Mouse (Mus musculus): ENCODE data around the gene Rnasel. TPM values are rescaled to one million over a fixed set of nuclear protein-coding genes. Genes with fewer than 3 reads are reported as not detected.
A peak's percentile ranks its signal among the peaks of the same experiment; 100 is the strongest.

Gene Rnasel
- polyA plus RNA-seq, 1 experiment from 2014 or later = 19.3 TPM

DNA sequence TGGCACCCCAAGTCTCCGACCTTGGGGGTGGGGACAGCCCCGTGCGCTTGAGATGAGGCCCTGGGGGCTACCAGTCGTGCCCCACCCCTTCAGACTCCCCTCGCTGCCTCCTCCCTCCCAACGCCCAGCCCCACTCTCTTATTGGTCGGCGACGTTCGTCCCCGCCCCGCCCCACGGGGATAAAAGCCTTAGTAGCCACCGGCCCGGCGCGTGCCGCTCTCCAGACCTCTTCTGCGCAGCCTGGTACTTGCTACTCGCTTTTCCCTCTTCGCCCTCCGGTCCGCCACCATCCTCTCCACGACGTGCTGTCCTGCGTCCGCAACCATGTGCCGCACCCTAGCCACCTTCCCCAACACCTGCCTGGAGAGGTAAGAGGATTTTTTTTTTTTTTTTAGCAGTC lies 9.1 kb upstream of the Rnasel start, which contains the start of gene Rgs16:
TSS of gene Rgs16 (plus strand) at position 205 of the 400 bp plus-strand sequence.
- H3K4me1 ChIP-seq (replicated peaks; ENCODE audit: control insufficient read depth, insufficient read depth, low read length) = peaks cover 20% of the 10 kb centered on the region
- peak; percentile 85 for ATAC-seq (replicated peaks; ENCODE audit: low FRiP score)
- peak within 1 kb of the TSS; percentile 52 for H3K4me3 ChIP-seq (ENCODE audit: low read depth, low read length)
- H3K9me3 ChIP-seq (ENCODE audit: control insufficient read depth, low read length) = no peaks in the 10 kb centered on the region
- H3K27ac ChIP-seq (ENCODE audit: low read depth, low read length) = no peak within 1 kb of the TSS
- peak within 1 kb of the TSS; percentile 89 for H3K4me2 ChIP-seq (ENCODE audit: low read depth, low read length, severe bottlenecking)
- peaks cover 5% of the 10 kb centered on the region; the same call in 1 of the 2 replicates for H3K27me3 ChIP-seq (ENCODE audit: control insufficient read depth, insufficient read depth, low read length)
- peak within 1 kb of the TSS; percentile 61 for H3K9ac ChIP-seq (ENCODE audit: low read length)
- peak; percentile 89 for DNase-seq (ENCODE audit: low spot score)
- no peaks in the 10 kb centered on the region; the same call in 1 of the 2 replicates for H3K36me3 ChIP-seq (ENCODE audit: control insufficient read depth, insufficient read depth, low read length)
- WGBS = under 1% methylated on average over 28 of the region's 28 CpGs

DNA sequence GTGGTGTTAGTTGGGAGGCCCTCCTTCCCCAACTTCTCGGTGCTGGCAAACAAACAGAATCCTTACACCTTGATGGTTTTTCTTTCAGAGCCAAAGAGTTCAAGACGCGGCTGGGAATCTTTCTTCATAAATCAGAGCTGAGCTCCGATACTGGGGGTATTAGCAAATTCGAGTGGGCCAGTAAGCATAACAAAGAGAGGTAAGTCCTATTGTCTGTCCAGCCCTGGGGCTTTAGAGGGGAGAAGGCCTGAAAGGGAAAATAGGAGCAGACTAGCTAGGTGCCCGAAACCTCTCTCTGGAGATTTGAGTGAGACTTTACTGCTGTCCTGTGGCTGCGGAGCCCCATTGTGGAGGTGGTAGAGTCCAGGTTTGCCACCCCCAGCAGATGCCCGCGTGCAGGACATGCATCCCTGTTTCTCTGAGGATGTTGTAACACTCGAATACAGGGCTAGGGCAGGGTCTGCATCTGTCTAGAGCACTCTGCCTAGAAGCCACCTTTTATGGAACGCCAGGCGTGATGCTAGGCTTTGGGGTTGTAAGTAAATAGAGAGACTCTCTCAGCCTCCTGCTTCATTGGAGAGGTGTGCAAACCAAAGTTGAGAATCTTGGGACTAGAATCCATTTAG lies 8.3 kb upstream of the Rnasel start:
- H3K27me3 ChIP-seq (ENCODE audit: control insufficient read depth, insufficient read depth, low read length) = peaks cover 5% of the 10 kb centered on the region; the same call in 1 of the 2 replicates
- peaks cover 20% of the 10 kb centered on the region for H3K4me1 ChIP-seq (replicated peaks; ENCODE audit: control insufficient read depth, insufficient read depth, low read length)
- no peak overlapping the region for H3K27ac ChIP-seq (ENCODE audit: low read depth, low read length)
- DNase-seq (ENCODE audit: low spot score) (peak; percentile 53), ATAC-seq (replicated peaks; ENCODE audit: low FRiP score) (no peak)
- no peaks in the 10 kb centered on the region; the same call in 1 of the 2 replicates for H3K36me3 ChIP-seq (ENCODE audit: control insufficient read depth, insufficient read depth, low read length)
- WGBS = 19% methylated on average over 12 of the region's 12 CpGs
- peak overlapping the region; percentile 61 for H3K9ac ChIP-seq (ENCODE audit: low read length)
- H3K9me3 ChIP-seq (ENCODE audit: control insufficient read depth, low read length) = no peaks in the 10 kb centered on the region
- peak overlapping the region; percentile 89 for H3K4me2 ChIP-seq (ENCODE audit: low read depth, low read length, severe bottlenecking)
- peak overlapping the region; percentile 52 for H3K4me3 ChIP-seq (ENCODE audit: low read depth, low read length)

DNA sequence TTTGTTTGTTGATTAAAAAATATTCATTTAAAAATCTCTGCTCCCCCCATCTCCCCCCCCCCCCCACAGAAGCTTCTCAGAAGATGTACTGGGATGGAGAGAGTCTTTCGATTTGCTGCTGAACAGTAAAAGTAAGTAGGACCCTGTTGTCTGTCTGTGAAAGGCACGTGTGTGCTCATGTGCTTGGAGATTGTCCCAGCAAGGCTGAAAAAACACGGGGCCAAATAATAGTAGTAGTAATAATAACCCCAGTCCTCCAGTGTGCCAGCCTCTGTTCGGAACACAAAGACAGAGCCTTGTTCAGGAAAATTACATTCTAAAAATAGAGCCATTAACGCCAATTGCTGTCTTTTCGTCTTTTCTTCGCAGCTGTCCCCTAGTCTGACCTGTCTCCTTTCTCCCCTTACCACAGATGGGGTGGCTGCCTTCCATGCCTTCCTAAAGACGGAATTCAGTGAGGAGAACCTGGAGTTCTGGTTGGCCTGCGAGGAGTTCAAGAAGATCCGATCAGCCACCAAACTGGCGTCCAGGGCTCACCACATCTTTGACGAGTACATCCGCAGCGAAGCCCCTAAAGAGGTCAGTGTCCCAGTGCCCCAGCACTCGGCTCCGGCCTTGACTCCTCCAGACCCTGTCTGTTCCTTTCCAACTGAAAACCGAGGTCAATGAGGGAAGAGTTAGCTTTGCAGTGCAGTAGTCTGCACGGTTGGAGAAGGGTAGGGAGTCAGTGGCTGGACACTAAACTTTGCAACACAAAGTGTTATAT lies 7.5 kb upstream of the Rnasel start:
- Histone ChIP-seq H3K4me1 (replicated peaks; ENCODE audit: control insufficient read depth, insufficient read depth, low read length) (peaks cover 20% of the 10 kb centered on the region), H3K27ac (ENCODE audit: low read depth, low read length) (no peak overlapping the region)
- DNase-seq (ENCODE audit: low spot score) = peak; percentile 56

DNA sequence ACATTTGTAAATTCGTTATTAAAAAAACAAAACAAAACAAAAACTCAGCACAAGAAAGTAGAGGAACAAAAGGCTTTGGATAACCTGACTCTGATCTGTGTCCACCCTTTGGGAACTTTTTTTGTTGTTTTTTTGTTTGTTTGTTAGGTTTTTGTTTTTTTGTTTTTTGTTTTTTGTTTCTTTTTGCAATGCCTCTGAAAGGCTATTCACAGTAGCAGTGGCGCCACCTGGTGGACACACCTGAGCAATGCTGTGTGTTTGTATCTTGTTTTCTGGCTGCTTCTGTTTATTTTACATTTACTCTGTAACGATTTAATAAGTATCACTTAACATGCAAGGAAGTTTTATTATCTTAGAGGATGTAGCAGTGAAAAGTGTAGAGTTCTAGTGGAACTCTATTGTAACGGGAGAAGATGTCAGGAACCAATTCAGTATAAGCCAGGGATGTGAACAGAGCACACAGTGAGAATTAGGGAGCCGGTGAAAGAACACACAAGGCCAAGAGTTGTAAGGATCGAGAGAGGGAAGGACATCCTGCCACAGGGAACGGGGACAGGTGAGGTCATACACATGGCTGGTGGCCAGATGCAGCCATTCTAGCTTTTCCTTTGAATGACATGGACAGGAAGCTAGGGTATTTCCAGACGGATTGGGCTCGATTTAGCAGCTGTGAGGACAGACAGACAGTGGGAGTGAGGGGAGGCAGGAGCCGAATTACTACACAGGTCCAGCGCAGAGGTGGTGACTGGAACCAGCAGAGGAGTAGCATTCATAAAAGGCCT lies 6.7 kb upstream of the Rnasel start:
- WGBS = 66% methylated on average over 11 of the region's 11 CpGs

More for the DNA sequence above, 7.5 kb upstream of the Rnasel start:
- H3K4me2 ChIP-seq (ENCODE audit: low read depth, low read length, severe bottlenecking) = peak overlapping the region; percentile 89
- H3K9ac ChIP-seq (ENCODE audit: low read length) = peak overlapping the region; percentile 61
- H3K4me3 ChIP-seq (ENCODE audit: low read depth, low read length) = peak overlapping the region; percentile 52
- no peaks in the 10 kb centered on the region for H3K9me3 ChIP-seq (ENCODE audit: control insufficient read depth, low read length)
- peaks cover 5% of the 10 kb centered on the region; the same call in 1 of the 2 replicates for H3K27me3 ChIP-seq (ENCODE audit: control insufficient read depth, insufficient read depth, low read length)
- H3K36me3 ChIP-seq (ENCODE audit: control insufficient read depth, insufficient read depth, low read length) = no peaks in the 10 kb centered on the region; the same call in 1 of the 2 replicates
- 69% methylated on average over 18 of the region's 18 CpGs for WGBS
- no peak for ATAC-seq (replicated peaks; ENCODE audit: low FRiP score)

DNA sequence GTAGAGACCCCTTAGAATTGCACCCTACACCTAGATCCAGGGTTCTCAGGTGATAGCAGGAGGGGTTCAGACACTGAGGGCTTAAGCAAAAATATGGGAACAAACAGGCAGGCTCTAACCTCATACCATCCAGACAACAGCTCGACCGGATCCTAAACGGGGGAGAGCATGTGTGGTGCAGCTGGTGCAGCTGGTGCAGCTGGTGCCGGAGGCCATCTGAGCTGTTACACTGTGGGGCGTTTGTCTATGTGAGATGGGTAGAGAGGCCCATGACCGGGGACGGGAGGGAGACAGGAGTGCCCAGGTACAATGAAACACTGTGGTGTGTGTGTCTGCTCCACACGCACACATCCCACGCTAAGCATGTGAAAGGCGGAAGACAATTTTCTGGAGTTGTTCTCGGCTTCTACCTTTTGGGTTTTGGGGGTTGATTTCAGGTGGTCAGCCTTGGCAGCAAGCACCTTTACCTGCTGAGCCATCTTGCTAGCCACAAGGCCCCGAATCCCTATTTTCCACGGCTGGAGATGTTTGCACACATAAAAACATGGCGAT lies 3.0 kb upstream of the Rnasel start:
- peaks cover under 1% of the 10 kb centered on the region; the same call in 1 of the 2 replicates for H3K27me3 ChIP-seq (ENCODE audit: control insufficient read depth, insufficient read depth, low read length)
- peaks cover 5% of the 10 kb centered on the region; the same call in 1 of the 2 replicates for H3K4me1 ChIP-seq (replicated peaks; ENCODE audit: control insufficient read depth, insufficient read depth, low read length)
- DNase-seq (ENCODE audit: low spot score) (peak; percentile 57), ATAC-seq (replicated peaks; ENCODE audit: low FRiP score) (peak; percentile 10; the same call in 1 of the 2 replicates)
- 78% methylated on average over 14 of the region's 14 CpGs for WGBS
- no peak overlapping the region for H3K9ac ChIP-seq (ENCODE audit: low read length)
- H3K27ac ChIP-seq (ENCODE audit: low read depth, low read length) = 0 out of 2 replicates have a peak overlapping the region, but pooled peaks have one; percentile 37
- H3K9me3 ChIP-seq (ENCODE audit: control insufficient read depth, low read length) = no peaks in the 10 kb centered on the region
- no peaks in the 10 kb centered on the region for H3K36me3 ChIP-seq (ENCODE audit: control insufficient read depth, insufficient read depth, low read length)
- H3K4me2 ChIP-seq (ENCODE audit: low read depth, low read length, severe bottlenecking) = no peak overlapping the region
- H3K4me3 ChIP-seq (ENCODE audit: low read depth, low read length) = no peak overlapping the region

More for the DNA sequence above, 6.7 kb upstream of the Rnasel start:
- ATAC-seq (replicated peaks; ENCODE audit: low FRiP score) = no peak
- Histone ChIP-seq H3K36me3 (ENCODE audit: control insufficient read depth, insufficient read depth, low read length) (no peaks in the 10 kb centered on the region; the same call in 1 of the 2 replicates), H3K9ac (ENCODE audit: low read length) (no peak overlapping the region; the same call in 1 of the 2 replicates), H3K9me3 (ENCODE audit: control insufficient read depth, low read length) (no peaks in the 10 kb centered on the region), H3K4me2 (ENCODE audit: low read depth, low read length, severe bottlenecking) (peak overlapping the region; percentile 89; the same call in 1 of the 2 replicates), H3K27me3 (ENCODE audit: control insufficient read depth, insufficient read depth, low read length) (peaks cover 5% of the 10 kb centered on the region; the same call in 1 of the 2 replicates), H3K4me3 (ENCODE audit: low read depth, low read length) (peak overlapping the region; percentile 52), H3K27ac (ENCODE audit: low read depth, low read length) (no peak overlapping the region), H3K4me1 (replicated peaks; ENCODE audit: control insufficient read depth, insufficient read depth, low read length) (peaks cover 14% of the 10 kb centered on the region)
- DNase-seq (ENCODE audit: low spot score) = peak; percentile 88

DNA sequence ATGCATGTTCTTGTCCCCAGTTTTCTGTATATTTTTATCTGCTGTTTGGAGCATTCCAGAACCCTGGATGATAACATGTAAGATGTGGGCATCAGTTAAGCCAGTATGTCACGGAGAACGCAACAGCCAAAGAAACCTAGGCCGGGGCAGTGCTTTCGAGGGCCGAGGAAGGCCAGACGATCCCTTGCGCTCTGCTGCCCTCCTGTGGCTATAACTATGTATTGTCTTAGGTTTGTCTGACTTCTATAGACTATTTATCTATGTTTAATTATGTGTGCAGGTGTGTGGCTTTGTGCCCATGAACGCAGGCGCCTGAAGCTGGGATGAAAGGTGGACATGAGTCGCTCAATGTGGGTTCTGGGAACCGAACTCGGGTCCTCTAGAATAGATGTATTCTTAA lies 2.5 kb upstream of the Rnasel start:
- H3K9ac ChIP-seq (ENCODE audit: low read length) = no peak overlapping the region
- peak; percentile 86 for DNase-seq (ENCODE audit: low spot score)
- peak; percentile 33; the same call in 1 of the 2 replicates for ATAC-seq (replicated peaks; ENCODE audit: low FRiP score)
- no peaks in the 10 kb centered on the region for H3K36me3 ChIP-seq (ENCODE audit: control insufficient read depth, insufficient read depth, low read length)
- WGBS = 5% methylated on average over 12 of the region's 12 CpGs
- H3K9me3 ChIP-seq (ENCODE audit: control insufficient read depth, low read length) = no peaks in the 10 kb centered on the region
- H3K27ac ChIP-seq (ENCODE audit: low read depth, low read length) = no peak overlapping the region
- no peak overlapping the region for H3K4me3 ChIP-seq (ENCODE audit: low read depth, low read length)
- H3K27me3 ChIP-seq (ENCODE audit: control insufficient read depth, insufficient read depth, low read length) = no peaks in the 10 kb centered on the region
- H3K4me1 ChIP-seq (replicated peaks; ENCODE audit: control insufficient read depth, insufficient read depth, low read length) = peaks cover 5% of the 10 kb centered on the region; the same call in 1 of the 2 replicates
- H3K4me2 ChIP-seq (ENCODE audit: low read depth, low read length, severe bottlenecking) = no peak overlapping the region

DNA sequence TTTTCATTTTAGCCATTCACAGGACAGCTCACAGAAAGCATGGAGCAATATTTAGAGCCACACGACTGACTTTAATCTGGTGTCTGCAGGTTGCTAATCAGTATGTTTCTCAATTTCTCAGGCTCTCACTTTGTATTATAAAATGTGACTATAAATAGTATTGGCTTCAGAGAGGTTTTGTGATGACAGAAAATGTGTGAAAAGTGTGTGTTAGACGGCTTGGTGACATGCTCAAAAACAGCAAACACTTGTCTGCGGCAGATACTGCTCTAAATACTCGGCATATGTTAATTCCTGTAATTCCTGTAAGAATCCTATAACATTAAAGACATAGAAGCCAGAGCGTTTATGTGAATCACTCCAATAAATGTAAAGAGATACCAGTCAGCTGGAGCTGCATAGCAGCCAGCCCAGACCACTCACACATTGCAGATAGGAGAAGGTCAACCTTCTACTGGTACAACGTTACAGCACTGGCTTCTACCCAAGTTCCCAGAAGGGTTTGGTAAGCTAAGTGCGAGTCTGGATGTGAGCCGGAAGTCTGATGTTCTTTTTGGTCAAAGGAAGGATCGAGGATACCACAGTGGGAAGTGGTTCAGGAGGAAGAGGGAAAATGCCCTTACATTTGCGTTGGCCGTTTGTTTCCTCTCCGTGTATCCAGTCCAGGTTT lies 1.2 kb upstream of the Rnasel start:
- H3K36me3 ChIP-seq (ENCODE audit: control insufficient read depth, insufficient read depth, low read length) = no peaks in the 10 kb centered on the region
- ATAC-seq (replicated peaks; ENCODE audit: low FRiP score) (no peak), DNase-seq (ENCODE audit: low spot score) (no peak)
- no peak overlapping the region for H3K4me3 ChIP-seq (ENCODE audit: low read depth, low read length)
- H3K27ac ChIP-seq (ENCODE audit: low read depth, low read length) = no peak overlapping the region
- WGBS = 77% methylated on average over 12 of the region's 12 CpGs
- no peaks in the 10 kb centered on the region for H3K9me3 ChIP-seq (ENCODE audit: control insufficient read depth, low read length)
- H3K9ac ChIP-seq (ENCODE audit: low read length) = no peak overlapping the region
- H3K27me3 ChIP-seq (ENCODE audit: control insufficient read depth, insufficient read depth, low read length) = no peaks in the 10 kb centered on the region
- no peak overlapping the region for H3K4me2 ChIP-seq (ENCODE audit: low read depth, low read length, severe bottlenecking)
- H3K4me1 ChIP-seq (replicated peaks; ENCODE audit: control insufficient read depth, insufficient read depth, low read length) = peaks cover 3% of the 10 kb centered on the region; the same call in 1 of the 2 replicates

All from forebrain, embryonic 11.5 days (tissue).